Mouse (Mus musculus): Measurements from ENCODE around the gene Prr7. TPM values are rescaled to one million over a fixed set of nuclear protein-coding genes. Genes with fewer than 3 reads are reported as not detected.

Gene Prr7
- polyA plus RNA-seq, 1 experiment from 2014 or later = 0.53 TPM

- Histone ChIP-seq H3K27me3 (ENCODE audit: insufficient read depth, low read length) (no peaks in the 10 kb centered on the region), H3K36me3 (ENCODE audit: insufficient read depth) (peaks cover 47% of the 10 kb centered on the region), H3K9me3 (ENCODE audit: low read depth, low read length) (no peaks in the 10 kb centered on the region), H3K4me2 (peak overlapping the region; percentile 27; the same call in 1 of the 2 replicates), H3K9ac (no peak overlapping the region), H3K4me3 (ENCODE audit: low read depth, low read length) (no peak overlapping the region), H3K27ac (ENCODE audit: low read depth) (no peak overlapping the region), H3K4me1 (ENCODE audit: insufficient read depth) (peaks cover 19% of the 10 kb centered on the region)
- ATAC-seq (ENCODE audit: insufficient read depth) = no peak
- WGBS = 45% methylated on average over 15 of the region's 15 CpGs
- no peak for TF ChIP-seq CTCF (IDR thresholded peaks at IDR 0.05; ENCODE audit: low read depth)
- DNase-seq = peak; percentile 23
Measured at GRCm38 (mm10) chr13:55483593-55483992, 19.5 kb downstream of the Prr7 start.

- no peak overlapping the region; the same call in 1 of the 2 replicates for H3K9ac ChIP-seq
- 37% methylated on average over 7 of the region's 7 CpGs for WGBS
- no peak overlapping the region for H3K27ac ChIP-seq (ENCODE audit: low read depth)
- peak overlapping the region; percentile 27 for H3K4me2 ChIP-seq
- ATAC-seq (ENCODE audit: insufficient read depth) (no peak), DNase-seq (no peak)
- no peak overlapping the region for H3K4me3 ChIP-seq (ENCODE audit: low read depth, low read length)
- no peaks in the 10 kb centered on the region for H3K9me3 ChIP-seq (ENCODE audit: low read depth, low read length)
- no peak for TF ChIP-seq CTCF (IDR thresholded peaks at IDR 0.05; ENCODE audit: low read depth)
- peaks cover 38% of the 10 kb centered on the region for H3K36me3 ChIP-seq (ENCODE audit: insufficient read depth)
- no peaks in the 10 kb centered on the region for H3K27me3 ChIP-seq (ENCODE audit: insufficient read depth, low read length)
- H3K4me1 ChIP-seq (ENCODE audit: insufficient read depth) = peaks cover 19% of the 10 kb centered on the region
Measured at GRCm38 (mm10) chr13:55484520-55485088, 20.5 kb downstream of the Prr7 start.

GRCm38 (mm10) chr13:55486029-55486794, 22.1 kb downstream of the Prr7 start:
- no peak overlapping the region for H3K27ac ChIP-seq (ENCODE audit: low read depth)

GRCm38 (mm10) chr13:55486916-55487577, 23.0 kb downstream of the Prr7 start:
- no peaks in the 10 kb centered on the region for H3K27me3 ChIP-seq (ENCODE audit: insufficient read depth, low read length)
- peak overlapping the region; percentile 99 for H3K9ac ChIP-seq
- WGBS = under 1% methylated on average over 29 of the region's 29 CpGs
- DNase-seq (peak; percentile 61), ATAC-seq (ENCODE audit: insufficient read depth) (peak; percentile 56)
- TF ChIP-seq CTCF (IDR thresholded peaks at IDR 0.05; ENCODE audit: low read depth) = no peak
- H3K4me1 ChIP-seq (ENCODE audit: insufficient read depth) = peaks cover 19% of the 10 kb centered on the region
- H3K4me3 ChIP-seq (ENCODE audit: low read depth, low read length) = peak overlapping the region; percentile 93
- H3K9me3 ChIP-seq (ENCODE audit: low read depth, low read length) = no peaks in the 10 kb centered on the region
- peak overlapping the region; percentile 93 for H3K27ac ChIP-seq (ENCODE audit: low read depth)
- peak overlapping the region; percentile 90 for H3K4me2 ChIP-seq
- peaks cover 14% of the 10 kb centered on the region for H3K36me3 ChIP-seq (ENCODE audit: insufficient read depth)

More at GRCm38 (mm10) chr13:55486029-55486794, 22.1 kb downstream of the Prr7 start:
- peak overlapping the region; percentile 93 for H3K4me3 ChIP-seq (ENCODE audit: low read depth, low read length)
- no peaks in the 10 kb centered on the region for H3K9me3 ChIP-seq (ENCODE audit: low read depth, low read length)
- WGBS = 32% methylated on average over 14 of the region's 14 CpGs
- peaks cover 19% of the 10 kb centered on the region for H3K4me1 ChIP-seq (ENCODE audit: insufficient read depth)
- DNase-seq = peak; percentile 70
- TF ChIP-seq CTCF (IDR thresholded peaks at IDR 0.05; ENCODE audit: low read depth) = peak; percentile 17; the same call in 1 of the 2 replicates
- peak overlapping the region; percentile 90 for H3K4me2 ChIP-seq
- peaks cover 23% of the 10 kb centered on the region for H3K36me3 ChIP-seq (ENCODE audit: insufficient read depth)
- ATAC-seq (ENCODE audit: insufficient read depth) = no peak
- peak overlapping the region; percentile 99 for H3K9ac ChIP-seq
- H3K27me3 ChIP-seq (ENCODE audit: insufficient read depth, low read length) = no peaks in the 10 kb centered on the region

- H3K27me3 ChIP-seq (ENCODE audit: insufficient read depth, low read length) = no peaks in the 10 kb centered on the region
- H3K4me1 ChIP-seq (ENCODE audit: insufficient read depth) = peaks cover 19% of the 10 kb centered on the region
- DNase-seq = peak; percentile 83
Measured at GRCm38 (mm10) chr13:55487578-55488498, 23.8 kb downstream of the Prr7 start, which contains the start of gene Dbn1. TSS of gene Dbn1 (minus strand) at chr13:55488111.

GRCm38 (mm10) chr13:55494257-55494656, 30.2 kb downstream of the Prr7 start:
- Histone ChIP-seq H3K36me3 (ENCODE audit: insufficient read depth) (peaks cover 24% of the 10 kb centered on the region), H3K4me2 (no peak overlapping the region), H3K27ac (ENCODE audit: low read depth) (no peak overlapping the region), H3K9ac (no peak overlapping the region), H3K27me3 (ENCODE audit: insufficient read depth, low read length) (no peaks in the 10 kb centered on the region), H3K4me3 (ENCODE audit: low read depth, low read length) (no peak overlapping the region), H3K4me1 (ENCODE audit: insufficient read depth) (peaks cover 3% of the 10 kb centered on the region; the same call in 1 of the 2 replicates), H3K9me3 (ENCODE audit: low read depth, low read length) (no peaks in the 10 kb centered on the region)
- WGBS = 8% methylated on average over 2 of the region's 2 CpGs
- 0 out of 2 replicates have a peak, but pooled peaks have one; percentile 19 for ATAC-seq (ENCODE audit: insufficient read depth)
- no peak for DNase-seq
- no peak for TF ChIP-seq CTCF (IDR thresholded peaks at IDR 0.05; ENCODE audit: low read depth)

More at GRCm38 (mm10) chr13:55487578-55488498, 23.8 kb downstream of the Prr7 start, which contains the start of gene Dbn1:
- WGBS = under 1% methylated on average over 57 of the region's 83 CpGs
- peak within 1 kb of the TSS; percentile 90 for H3K4me2 ChIP-seq
- peak; percentile 83 for ATAC-seq (ENCODE audit: insufficient read depth)
- H3K36me3 ChIP-seq (ENCODE audit: insufficient read depth) = peaks cover 6% of the 10 kb centered on the region; the same call in 1 of the 2 replicates
- H3K27ac ChIP-seq (ENCODE audit: low read depth) = peak within 1 kb of the TSS; percentile 93
- peak within 1 kb of the TSS; percentile 99 for H3K9ac ChIP-seq
- no peaks in the 10 kb centered on the region for H3K9me3 ChIP-seq (ENCODE audit: low read depth, low read length)
- TF ChIP-seq CTCF (IDR thresholded peaks at IDR 0.05; ENCODE audit: low read depth) = no peak
- H3K4me3 ChIP-seq (ENCODE audit: low read depth, low read length) = peak within 1 kb of the TSS; percentile 93
